Mouse (Mus musculus): ENCODE measurements around the gene Gm20388. TPM values are rescaled to one million over a fixed set of nuclear protein-coding genes. Genes with fewer than 3 reads are reported as not detected.
A peak's percentile ranks its signal among the peaks of the same experiment; 100 is the strongest.
"Not testable (repeated sequence)": the region's sequence is repeated elsewhere in the genome, so short reads cannot be mapped to it uniquely, and the experiment has no call there.

The Gm20388 gene
- total RNA-seq, 1 experiment from 2014 or later, result 3.6 TPM

DNA sequence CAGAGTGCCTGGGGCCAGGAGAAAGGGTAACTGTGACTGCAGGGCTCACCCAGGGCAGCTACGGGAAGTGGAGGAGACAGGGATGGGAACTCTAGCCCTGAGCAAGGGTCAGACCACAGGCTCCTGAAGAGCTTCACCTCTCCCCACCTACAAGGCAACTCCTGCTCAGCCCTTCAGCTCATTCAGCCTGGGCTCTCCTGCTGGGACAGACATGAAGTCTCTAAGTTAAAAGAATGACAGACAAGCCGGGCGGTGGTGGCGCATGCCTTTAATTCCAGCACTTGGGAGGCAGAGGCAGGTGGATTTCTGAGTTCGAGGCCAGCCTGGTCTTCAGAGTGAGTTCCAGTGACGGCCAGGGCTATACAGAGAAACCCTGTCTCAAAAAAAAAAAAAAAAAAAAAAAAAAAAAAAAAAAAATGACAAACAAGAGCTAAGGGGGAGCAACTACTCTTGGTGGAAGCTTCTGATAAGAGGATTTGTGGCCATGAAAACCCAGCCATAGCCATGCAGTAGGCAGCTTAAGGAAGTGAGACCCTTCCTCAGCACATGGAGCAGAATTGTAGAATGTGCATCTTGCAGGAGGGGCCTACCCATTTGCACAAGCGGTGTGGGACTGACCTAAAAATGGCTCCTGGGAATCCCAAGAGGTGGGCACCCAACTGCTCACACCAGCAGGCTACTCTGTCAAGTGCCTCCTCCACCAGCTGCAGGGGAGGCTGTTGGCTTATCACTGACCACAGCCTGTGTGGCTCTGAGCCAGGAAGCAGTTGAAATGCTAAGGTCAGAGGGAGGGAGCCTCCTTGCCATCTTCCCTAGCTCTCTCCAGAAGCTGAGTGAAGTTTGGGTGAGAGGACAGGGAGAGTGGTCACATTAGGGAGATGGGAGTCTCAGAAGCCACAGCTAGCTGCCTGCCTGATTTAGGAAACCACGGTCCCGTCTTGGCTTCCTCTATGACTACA is 3498.2 kb downstream of the Gm20388 start:
- peak; percentile 67 for DNase-seq

DNA sequence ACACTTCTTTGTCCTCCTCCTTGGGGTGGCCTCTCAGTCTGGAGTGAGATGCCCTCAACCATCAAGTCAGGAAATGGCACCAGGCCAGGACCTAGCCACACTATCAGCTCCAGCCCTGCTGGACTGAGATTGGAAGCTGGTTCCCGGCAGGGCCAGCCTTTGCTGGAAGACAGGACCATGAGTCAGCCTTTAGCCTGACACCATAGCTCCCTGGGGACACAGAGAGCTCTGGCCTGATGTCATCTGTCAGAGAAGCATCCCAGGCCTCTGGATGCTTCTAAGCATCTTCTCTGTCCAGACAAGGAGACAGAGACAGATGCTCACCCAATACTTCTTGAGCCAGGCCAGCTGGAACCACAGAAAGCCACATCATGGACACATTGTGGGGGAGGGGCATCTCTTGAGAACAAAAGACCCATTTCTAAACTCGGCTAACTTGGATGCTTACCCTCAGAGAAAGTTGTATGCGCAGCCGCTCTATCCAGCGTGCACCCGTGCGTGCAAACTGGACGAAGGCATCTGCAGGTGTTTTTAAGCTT is 3499.5 kb downstream of the Gm20388 start:
- DNase-seq, result peak; percentile 62

DNA sequence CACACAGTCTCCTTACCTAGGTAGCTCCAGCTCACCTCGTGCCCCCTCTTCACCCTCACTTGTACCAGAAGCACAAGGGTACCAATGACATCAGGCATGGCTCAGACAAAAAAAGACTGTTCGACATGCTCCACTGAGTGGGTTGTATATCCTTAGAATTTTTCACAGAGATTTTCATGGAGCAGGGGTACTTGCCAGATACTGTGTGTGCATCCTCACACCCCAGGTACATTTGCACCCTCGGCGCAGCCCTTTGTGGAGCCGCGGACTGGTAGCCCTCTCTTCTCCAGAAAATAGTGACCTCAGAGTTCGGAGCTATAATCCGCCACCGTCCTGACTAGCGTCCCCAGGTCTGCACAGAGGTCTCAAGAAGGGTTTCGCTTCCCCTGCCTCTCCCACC is 3500.1 kb downstream of the Gm20388 start:
- no peak for DNase-seq

DNA sequence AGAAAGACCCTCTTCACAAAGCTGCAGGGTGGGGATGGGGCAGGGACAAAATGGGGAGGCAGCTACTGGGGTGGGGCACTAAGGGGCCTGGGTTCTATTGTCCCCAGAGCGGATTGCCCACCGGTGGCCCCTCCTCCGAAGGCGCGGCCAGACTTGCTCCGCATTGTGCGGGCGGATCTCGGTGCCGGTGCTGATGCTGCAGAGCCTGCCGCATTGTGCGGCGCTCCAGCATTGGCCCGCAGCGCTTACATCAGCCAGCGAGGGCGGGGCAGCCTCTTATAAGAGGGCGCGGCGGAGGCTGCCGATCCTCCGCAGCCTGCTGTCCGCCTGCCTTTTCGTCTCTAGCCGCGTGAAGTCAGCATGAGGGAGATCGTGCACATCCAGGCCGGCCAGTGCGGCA is 3500.6 kb downstream of the Gm20388 start, which contains the start of gene Tubb3:
Tubb3 (plus strand) TSS at position 179 of the 400 bp plus-strand sequence.
- peak; percentile 68 for DNase-seq

DNA sequence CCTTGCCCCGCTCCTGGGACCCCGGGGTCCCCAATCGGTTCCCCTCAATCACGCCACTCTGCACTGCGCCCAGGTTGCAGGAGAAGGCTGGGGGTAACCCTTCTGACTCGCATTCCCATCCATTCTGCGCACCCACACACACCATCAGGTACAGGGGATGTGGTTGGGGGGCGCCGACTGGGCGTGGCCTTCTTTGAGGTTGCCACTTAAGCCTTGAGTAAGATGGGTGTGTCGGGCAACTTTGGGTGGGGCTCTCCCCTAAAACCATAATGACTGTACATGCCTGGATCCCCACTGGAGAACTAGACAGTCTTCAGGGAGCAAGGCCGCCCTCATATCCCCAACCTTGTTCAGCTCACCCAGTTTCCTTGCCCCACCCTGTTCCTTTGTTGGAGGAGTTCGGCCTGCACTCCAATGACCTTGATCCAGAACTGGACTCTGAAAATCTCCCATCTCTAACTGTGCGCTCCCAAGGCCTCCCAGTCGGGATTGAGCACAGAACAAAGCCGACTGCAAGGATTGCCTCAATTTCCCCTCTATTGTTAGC is 3501.2 kb downstream of the Gm20388 start:
- DNase-seq, result no peak

DNA sequence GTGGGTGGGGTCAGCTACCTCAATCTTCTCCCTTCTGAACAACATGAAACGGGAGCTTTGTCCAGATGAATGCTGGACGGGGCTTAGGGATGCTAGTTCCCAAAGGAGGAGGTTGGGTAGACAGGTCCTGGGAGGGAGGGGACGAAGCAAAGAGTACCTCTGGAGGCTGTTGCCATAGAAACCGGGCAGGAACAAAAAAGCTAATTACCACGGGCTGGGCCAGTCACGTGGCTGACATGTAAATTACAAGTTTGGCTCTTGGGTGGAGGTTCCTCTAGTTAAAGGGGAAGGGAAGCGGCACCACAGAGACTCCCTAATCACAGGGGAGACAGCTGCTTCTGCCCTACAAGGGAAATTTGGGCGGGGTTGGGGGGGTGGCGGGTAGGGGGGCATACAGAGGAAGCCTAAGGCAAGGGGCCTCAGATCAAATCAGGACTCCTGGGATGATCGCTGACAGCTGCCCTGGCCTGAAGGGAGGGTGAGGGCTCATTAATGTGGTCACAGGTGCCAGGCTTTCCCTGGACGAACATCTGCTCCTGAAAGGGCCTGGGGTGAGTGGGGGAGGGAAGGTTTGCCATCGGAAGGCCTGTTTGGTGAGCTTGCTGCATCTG is 3502.0 kb downstream of the Gm20388 start:
- no peak for DNase-seq

DNA sequence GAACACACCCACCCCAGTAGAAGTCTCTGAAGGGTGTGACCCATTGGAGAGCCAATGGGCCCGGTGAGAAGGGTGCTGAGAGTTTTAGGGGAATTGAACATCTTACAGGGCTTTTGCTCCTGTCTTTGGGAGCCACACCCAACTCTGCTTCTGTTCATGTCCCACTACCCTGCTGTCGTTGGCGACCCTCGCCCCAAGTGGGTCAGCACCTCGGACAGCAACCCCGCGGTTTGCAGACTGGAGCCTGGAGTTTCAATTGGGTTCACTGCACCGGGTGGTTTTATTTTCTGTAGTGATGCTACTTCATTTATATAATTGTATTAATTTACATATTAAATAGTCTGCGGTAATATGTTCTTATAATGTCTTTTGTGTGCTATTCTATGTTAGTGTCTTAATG is 3503.6 kb downstream of the Gm20388 start:
- DNase-seq, result no peak

DNA sequence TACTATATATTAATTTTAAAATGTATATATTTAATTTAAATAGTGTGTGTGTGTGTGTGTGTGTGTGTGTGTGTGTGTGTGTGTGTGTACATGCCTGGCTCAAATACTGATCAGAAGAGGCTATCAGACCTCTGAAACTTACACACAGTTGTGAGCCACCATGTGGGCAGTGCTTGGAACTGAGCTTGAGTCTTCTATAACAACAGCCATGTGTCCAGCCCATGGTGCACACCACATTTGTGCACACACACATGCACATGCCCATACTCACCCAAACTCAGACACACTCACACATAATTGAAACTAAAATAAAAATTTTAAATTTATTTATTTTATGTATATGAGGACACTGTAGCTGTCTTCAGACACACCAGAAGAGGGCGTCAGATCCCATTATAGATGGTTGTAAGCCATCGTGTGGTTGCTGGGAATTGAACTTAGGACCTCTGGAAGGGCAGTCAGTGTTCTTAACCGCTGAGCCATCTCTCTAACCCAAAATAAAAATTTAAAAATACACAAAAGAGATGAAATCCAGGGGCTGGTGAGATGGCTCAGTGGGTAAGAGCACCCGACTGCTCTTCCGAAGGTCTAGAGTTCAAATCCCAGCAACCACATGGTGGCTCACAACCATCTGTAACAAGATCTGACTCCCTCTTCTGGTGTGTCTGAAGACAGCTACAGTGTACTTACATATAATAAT is 3504.5 kb downstream of the Gm20388 start:
- DNase-seq, result not testable (repeated sequence)

DNA sequence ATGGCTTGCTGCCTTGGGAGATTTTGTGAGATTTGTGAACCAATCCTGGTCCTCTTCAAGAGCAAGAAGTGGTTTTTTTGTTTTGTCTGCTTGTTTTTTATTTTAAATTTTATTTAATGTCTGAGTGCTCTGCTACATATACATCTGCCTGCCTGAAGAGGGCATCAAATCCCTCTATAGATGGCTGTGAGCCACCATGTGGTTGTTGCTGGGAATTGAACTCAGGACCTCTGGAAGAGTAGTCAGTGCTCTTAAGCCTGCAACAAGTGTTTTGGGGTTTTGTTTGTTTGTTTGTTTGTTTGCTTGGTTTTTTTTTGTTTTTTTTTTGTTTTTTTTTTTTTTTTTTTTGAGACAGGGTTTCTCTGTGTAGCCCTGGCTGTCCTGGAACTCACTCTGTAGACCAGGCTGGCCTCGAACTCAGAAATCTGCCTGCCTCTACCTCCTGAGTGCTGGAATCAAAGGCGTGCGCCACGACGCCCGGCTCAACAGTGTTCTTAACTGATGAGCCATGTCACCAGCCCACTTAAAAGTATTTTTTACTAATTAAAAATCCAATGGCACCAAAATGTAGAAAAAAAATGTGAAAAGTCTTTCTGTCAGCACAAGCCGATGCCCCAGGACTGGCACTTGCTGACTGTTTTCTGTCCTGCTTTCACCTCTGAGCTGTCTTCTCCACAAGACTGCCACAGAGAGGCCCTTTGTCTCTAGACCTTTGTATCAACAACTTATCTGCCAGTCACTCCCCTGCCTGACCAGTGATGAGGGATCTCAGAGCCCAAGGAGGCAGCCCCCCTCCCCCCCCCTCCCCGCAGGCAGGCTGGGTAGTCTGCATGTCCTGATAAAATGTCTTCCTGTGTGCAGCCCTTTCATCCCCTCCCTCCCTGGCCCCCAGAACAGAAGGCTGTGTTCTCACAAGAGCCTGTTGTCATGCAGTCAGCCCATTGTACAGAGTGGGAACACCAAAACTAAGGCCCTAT is 3505.6 kb downstream of the Gm20388 start:
- DNase-seq, result no peak

DNA sequence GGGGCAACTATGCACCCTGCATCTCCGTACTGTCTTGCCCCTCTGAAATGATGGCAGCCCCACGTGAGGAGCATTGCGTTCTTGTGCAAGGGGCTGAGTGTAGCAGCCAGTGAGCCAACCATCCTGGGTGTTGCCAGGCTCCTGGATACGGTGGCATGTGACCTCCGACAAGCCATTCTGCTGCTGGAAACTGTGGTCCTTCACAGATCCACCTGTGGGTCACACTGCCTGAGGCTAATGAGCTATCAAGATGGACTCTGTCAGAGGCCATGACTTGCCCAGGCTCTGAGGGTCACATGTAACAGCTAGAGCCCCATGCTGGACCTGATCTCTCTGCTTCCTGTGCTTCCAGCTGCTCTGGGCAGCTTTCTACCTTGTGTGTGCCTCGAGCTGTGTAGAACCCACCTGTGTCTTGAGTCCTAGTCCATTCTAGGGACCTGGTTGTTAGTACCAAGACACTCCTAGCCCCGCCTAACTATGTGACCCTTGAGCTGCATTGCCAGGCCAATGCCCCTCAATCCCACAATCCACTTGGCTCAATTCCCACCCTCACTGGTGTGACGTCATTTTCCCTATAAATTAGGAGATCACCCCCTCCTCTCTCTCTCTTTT is 3506.4 kb downstream of the Gm20388 start:
- DNase-seq, result no peak

DNA sequence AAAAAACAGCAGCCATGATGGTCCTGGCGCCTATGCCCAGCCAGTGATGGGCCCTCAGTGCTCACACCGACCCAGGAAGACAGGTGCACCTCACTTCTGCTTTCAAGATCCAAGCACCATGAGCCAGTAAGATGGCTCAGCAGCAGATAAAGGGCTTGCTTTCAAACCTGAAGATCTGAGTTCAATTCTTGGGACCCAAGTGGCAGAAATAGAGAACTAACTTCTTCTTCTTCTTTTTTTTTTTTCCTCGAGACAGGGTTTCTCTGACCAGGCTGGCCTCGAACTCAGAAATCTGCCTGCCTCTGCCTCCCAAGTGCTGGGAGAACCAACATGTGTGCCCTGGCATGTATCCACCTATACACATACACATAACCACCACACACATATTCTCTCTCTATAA is 3509.1 kb downstream of the Gm20388 start:
- no peak for DNase-seq

DNA sequence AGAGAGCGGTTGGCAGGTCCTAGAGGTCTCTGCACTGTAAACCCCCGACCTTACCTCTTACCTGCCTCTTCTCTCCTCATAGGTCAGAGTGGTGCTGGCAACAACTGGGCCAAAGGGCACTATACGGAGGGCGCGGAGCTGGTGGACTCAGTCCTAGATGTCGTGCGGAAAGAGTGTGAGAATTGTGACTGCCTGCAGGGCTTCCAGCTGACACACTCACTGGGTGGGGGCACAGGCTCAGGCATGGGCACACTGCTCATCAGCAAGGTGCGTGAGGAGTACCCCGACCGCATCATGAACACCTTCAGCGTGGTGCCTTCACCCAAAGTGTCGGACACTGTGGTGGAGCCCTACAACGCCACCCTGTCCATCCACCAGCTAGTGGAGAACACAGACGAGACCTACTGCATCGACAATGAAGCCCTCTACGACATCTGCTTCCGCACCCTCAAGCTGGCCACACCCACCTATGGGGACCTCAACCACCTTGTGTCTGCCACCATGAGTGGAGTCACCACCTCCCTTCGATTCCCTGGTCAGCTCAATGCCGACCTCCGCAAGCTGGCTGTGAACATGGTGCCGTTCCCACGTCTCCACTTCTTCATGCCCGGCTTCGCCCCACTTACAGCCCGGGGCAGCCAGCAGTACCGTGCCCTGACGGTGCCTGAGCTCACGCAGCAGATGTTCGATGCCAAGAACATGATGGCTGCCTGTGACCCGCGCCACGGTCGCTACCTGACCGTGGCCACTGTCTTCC is 3510.1 kb downstream of the Gm20388 start:
- DNase-seq, result no peak

DNA sequence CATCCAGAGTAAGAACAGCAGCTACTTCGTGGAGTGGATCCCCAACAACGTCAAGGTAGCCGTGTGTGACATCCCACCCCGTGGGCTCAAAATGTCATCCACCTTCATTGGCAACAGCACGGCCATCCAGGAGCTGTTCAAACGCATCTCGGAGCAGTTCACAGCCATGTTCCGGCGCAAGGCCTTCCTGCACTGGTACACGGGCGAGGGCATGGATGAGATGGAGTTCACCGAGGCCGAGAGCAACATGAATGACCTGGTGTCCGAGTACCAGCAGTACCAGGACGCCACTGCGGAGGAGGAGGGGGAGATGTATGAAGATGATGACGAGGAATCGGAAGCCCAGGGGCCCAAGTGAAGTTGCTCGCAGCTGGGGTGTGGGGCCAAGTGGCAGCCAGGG is 3510.7 kb downstream of the Gm20388 start:
- DNase-seq, result no peak

DNA sequence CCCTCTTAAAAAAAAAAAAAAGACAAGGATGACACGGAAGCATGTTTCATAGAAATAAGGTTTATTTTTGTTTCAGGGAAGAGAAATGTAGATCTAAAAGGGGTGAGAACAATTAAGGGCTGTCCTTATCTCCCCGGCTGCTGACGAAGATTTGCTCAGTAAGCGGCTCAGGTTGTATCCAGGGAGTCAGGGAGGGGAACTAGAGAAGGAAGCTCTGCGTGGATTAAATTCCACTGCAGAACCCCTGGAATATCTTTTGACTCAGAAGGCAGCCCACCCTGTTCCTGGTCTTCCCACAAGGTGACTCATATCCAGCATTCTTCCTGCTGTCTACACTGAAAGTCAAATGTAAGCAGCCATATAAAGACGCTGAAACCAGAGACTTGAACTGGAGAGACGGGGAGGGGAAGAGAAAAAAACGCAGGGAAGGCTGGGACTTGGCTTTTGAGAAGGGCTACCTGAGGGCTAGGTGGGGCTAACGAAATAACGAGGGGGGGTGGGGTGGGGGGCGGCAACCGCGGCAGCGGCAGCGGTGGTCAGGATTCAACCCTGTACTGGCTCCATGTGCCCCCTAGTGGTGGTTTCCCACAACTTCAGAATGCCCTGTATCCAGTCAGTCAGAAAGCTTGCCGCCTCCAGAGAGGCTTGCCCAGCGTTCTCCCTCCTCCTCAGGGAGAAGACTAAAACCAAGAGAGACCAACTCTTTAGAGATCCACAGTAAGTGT is 3511.6 kb downstream of the Gm20388 start:
- DNase-seq, result peak; percentile 68

DNA sequence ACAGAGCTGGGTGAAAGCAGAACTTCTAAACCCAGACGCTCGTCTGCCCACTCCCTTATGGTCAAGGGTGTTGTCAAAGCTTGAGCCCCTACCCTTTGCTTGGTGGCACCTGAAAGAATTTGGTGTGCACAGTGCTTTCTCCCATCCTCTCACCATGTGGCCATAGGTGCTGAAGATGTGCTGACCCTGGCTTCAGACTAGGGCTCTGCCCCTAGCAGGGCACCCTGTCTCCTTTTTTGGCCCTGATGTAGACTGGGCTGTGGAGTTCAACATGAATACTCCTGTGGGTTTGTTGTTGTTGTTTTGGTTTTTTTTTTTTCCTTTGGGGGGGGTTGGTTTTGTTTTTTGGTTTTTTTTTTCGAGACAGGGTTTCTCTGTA is 3512.1 kb downstream of the Gm20388 start:
- DNase-seq, result no peak

DNA sequence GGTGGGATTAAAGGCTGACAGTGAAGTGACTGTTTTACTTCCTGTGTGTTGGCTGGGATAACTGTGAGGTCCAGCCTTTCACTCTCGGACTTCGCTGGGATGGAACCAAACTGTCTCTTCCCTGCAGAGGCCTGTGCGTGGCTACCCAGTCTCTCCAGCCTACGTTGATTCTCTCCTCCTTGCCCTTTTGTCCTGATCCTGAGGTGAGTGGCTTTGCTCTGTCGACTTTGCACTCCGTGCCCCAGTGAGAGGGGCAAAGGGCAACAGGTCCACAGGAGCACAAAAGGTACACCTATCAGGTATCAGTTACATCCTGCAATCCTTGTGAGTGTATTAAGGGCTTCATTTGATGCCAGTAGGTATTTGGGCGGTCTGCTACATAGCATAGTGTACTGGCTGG is 3512.8 kb downstream of the Gm20388 start, which contains the start of gene Def8:
Def8 (plus strand) TSS at position 87 of the 400 bp plus-strand sequence.
- DNase-seq, result no peak

DNA sequence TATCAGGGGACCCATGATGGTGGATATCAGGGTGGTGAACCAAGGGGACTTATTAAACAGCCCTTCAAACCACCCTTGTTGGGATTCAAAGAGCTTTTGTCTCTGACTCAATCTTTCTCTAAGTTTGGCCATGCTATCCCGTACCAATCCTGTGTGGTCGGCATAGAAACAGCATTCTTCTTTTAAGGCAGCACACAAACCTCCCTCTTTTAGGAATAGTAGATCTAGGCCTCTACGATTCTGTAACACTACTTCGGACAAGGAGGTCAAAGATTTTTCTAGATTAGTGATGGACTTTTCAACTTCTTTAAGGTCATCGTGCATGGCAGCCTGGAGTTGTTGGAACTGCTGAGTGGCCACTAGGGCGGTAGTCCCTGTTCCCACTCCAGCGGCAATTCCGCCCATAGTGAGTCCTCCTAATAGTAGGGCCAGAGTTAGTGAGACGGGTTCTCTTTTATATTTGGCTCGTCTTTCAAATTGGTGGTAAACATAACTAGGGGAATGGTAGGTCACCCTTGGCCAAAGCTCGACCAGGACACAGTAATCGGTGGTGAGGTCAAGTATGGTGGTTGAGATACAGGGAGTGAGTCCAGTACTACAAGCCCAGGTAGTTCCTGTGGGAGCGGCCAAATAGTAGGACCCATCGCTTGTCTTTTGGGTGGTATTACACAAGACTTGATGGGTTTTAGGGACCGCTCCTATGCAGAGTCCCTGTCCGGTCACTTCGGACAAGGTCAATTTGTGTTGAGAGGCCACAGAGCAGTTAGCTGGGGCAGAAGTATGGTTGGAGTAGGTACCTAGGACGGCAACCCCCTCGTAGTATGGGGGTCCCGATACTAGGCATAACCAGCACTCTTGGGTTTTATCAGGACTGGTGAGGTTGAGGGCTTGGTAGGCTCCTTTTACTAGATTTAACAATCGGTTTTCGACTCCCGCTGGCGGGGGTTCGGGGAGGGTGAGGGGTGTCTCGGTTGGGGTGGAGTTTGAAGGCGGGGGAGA is 3516.2 kb downstream of the Gm20388 start:
- DNase-seq, result no peak
